8 mouse cellular contexts compared by ENCODE assay signal in genomic region chr11:84179226-84179953, GRCm38 (mm10). TPM values are rescaled to one million over a fixed set of nuclear protein-coding genes. Genes with fewer than 3 reads are reported as not detected.
A peak's percentile ranks its signal among the peaks of the same experiment; 100 is the strongest.
DNase-seq lines count a peak whose midpoint lies in the region.

No protein-coding gene starts in this region.

- H3K4me1 ChIP-seq in megakaryocyte, embryonic 14.5 days, result peaks cover 51% of the 10 kb centered on the region

- peaks cover 2% of the 10 kb centered on the region for H3K36me3 ChIP-seq in megakaryocyte, embryonic 14.5 days (replicated peaks; ENCODE audit: low read length)

- peak; percentile 98 to 99 for DNase-seq in adrenal gland, adult (ENCODE audit: inconsistent age in 2 of 2, low spot score in 1 of 2)
- DNase-seq in embryo, embryonic 10 days (ENCODE audit: low spot score), result peak; percentile 98
- peak; percentile 95 for DNase-seq in gastrocnemius, postnatal 10 days
- DNase-seq in induced T-regulatory cell, adult 2 months (ENCODE audit: low read depth), result peak; percentile 92
- DNase-seq in left cerebral cortex, adult 9 months (ENCODE audit: low spot score in 2 of 2), result peak; percentile 83 to 93
- DNase-seq in right cerebral cortex, adult 2 months (ENCODE audit: low spot score in 2 of 2), result peak; percentile 88 to 92
- peak; percentile 83 for DNase-seq in urinary bladder, postnatal 10 days (ENCODE audit: low spot score)

- peak overlapping the region; percentile 92 for H3K4me3 ChIP-seq in megakaryocyte, embryonic 14.5 days (replicated peaks)

- no peaks in the 10 kb centered on the region for H3K27me3 ChIP-seq in megakaryocyte, embryonic 14.5 days (replicated peaks)

- no peaks in the 10 kb centered on the region for H3K9me3 ChIP-seq in megakaryocyte, embryonic 14.5 days

RNA-seq across cellular contexts. Expression of gene Gm11437, which starts 12.1 kb away (rescaled TPM):
- total RNA-seq in gastrocnemius, postnatal 10 days (2021), result not detected
- not detected in 2 replicates for polyA plus RNA-seq in megakaryocyte, embryonic 14.5 days (2012; ENCODE audit: insufficient read depth, low replicate concordance)

RNA-seq across cellular contexts. Expression of gene Acaca, which starts 49.9 kb away (rescaled TPM):
- total RNA-seq in gastrocnemius, postnatal 10 days (2021), result 10 to 100 TPM; 15.7 to 16.4 TPM
- 7.9 and 9.9 TPM in 2 replicates for polyA plus RNA-seq in megakaryocyte, embryonic 14.5 days (2012; ENCODE audit: insufficient read depth, low replicate concordance)

RNA-seq across cellular contexts. Expression of gene Tada2a, which starts 50.0 kb away (rescaled TPM):
- 10 to 100 TPM; 14.2 TPM for total RNA-seq in gastrocnemius, postnatal 10 days (2021)
- polyA plus RNA-seq in megakaryocyte, embryonic 14.5 days (2012; ENCODE audit: insufficient read depth, low replicate concordance), result 0.67 and 3.9 TPM in 2 replicates

Comparison
In these comparisons a context has a peak if more than half of its experiments do, and no peak if none do; other contexts are left out.
1. Peak in every context shown above with its lines: DNase-seq and H3K4me3 ChIP-seq.